Mouse (Mus musculus): ENCODE data around the gene Gm28729. TPM values are rescaled to one million over a fixed set of nuclear protein-coding genes. Genes with fewer than 3 reads are reported as not detected.

Gene Gm28729
- total and polyA plus RNA-seq, 3 experiments = 0.16 TPM; not detected in 2

DNA sequence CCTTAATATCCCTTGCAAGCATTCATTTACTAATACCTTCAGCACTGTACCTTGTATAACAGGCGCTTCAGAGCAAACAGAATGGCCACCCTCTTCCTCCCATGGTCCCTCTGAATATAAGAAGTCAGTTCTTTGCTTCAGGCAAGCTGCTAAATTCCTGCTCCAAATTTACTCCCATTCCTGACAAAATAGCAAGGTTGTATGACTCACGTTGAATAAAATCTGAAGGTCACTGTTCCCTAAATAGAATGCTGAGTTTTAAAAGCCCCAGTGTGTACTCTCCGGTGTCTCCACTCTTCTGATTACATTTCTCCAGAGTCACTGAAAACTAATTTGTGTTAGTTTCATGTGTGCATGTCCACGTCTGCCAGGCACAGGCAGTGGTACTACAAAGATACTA, 79.7 kb downstream of the Gm28729 start:
- no peak for ATAC-seq (ENCODE audit: extremely low read depth, insufficient number of reproducible peaks, low FRiP score, poor library complexity, severe bottlenecking)
- no peak for DNase-seq (ENCODE audit: low spot score)
- TF ChIP-seq POLR2AphosphoS5 (IDR thresholded peaks at IDR 0.05; ENCODE audit: insufficient replicate concordance, low read depth, low read length) (no peak), CTCF (IDR thresholded peaks at IDR 0.05; ENCODE audit: low read depth, low read length) (no peak), GATA1 (IDR thresholded peaks at IDR 0.05; ENCODE audit: borderline replicate concordance, low read length) (no peak), TAL1 (conservative IDR thresholded peaks at IDR 0.05; ENCODE audit: low read depth, low read length) (no peak), GATA2 (IDR thresholded peaks at IDR 0.05; ENCODE audit: borderline replicate concordance, low read depth, low read length) (no peak)
- peaks cover 6% of the 10 kb centered on the region for H3K4me1 ChIP-seq (ENCODE audit: insufficient read depth, low read depth, low read length)
- H3K9me3 ChIP-seq (replicated peaks) = no peaks in the 10 kb centered on the region
- H3K4me3 ChIP-seq (ENCODE audit: low read depth, low read length) = no peak overlapping the region
- H3K36me3 ChIP-seq (replicated peaks) = no peaks in the 10 kb centered on the region
- H3K27me3 ChIP-seq (ENCODE audit: insufficient read depth, low read length) = peaks cover 9% of the 10 kb centered on the region

DNA sequence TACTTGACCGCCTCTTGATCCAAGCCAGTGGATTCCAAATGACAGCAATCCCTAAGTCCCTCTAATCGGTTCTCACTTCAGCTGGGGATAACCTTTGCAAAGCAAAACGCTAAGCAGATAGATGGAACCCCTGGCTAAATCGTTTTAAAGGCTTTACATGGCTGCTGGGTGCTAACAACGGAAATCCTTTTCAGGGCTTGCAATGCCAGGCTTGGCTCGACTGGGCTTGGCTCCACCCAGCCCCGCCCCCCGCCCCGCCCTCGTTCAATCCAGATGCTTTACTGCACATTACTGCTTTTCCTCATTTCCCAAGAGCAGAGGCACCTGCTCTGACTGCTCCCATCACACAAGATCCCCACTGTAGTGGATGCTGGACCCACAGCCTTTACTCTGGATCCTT, 83.0 kb downstream of the Gm28729 start:
- ATAC-seq (ENCODE audit: extremely low read depth, insufficient number of reproducible peaks, low FRiP score, poor library complexity, severe bottlenecking) (no peak), DNase-seq (ENCODE audit: low spot score) (no peak)
- Histone ChIP-seq H3K4me1 (ENCODE audit: insufficient read depth, low read depth, low read length) (no peaks in the 10 kb centered on the region), H3K27me3 (ENCODE audit: insufficient read depth, low read length) (peaks cover 20% of the 10 kb centered on the region), H3K4me3 (ENCODE audit: low read depth, low read length) (no peak overlapping the region), H3K36me3 (replicated peaks) (no peaks in the 10 kb centered on the region), H3K9me3 (replicated peaks) (no peaks in the 10 kb centered on the region)
- TF ChIP-seq POLR2AphosphoS5 (IDR thresholded peaks at IDR 0.05; ENCODE audit: insufficient replicate concordance, low read depth, low read length) (no peak), GATA2 (IDR thresholded peaks at IDR 0.05; ENCODE audit: borderline replicate concordance, low read depth, low read length) (no peak), CTCF (IDR thresholded peaks at IDR 0.05; ENCODE audit: low read depth, low read length) (no peak), GATA1 (IDR thresholded peaks at IDR 0.05; ENCODE audit: borderline replicate concordance, low read length) (no peak), TAL1 (conservative IDR thresholded peaks at IDR 0.05; ENCODE audit: low read depth, low read length) (no peak)

DNA sequence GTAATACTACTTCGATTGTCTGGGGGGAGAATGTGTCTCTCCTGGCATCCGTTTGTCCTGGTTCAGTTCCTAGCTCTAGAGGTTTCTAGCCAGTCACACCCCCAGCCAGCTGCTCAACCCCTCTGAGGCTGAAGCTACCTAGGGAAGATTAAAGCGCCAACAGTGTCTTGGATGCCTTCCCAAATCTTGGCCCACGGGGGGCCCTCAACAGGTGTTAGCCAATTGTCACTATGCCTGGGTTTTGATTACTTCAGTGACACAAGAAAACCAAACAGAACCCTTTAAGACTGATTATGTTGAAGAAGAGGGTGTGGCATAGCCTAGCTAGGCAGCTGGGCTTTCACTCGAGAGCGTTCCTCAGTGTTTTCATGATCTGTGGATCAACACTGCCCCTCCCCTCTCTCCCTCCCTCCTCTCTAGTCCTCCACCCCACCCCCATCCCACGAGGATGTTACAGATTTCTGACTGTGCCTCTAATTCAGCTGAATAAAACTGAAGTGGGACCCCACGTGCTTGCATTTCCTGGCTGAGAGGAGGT, 86.7 kb downstream of the Gm28729 start:
- no peaks in the 10 kb centered on the region for H3K9me3 ChIP-seq (replicated peaks)
- H3K36me3 ChIP-seq (replicated peaks) = no peaks in the 10 kb centered on the region
- H3K27me3 ChIP-seq (ENCODE audit: insufficient read depth, low read length) = peaks cover 25% of the 10 kb centered on the region
- H3K4me3 ChIP-seq (ENCODE audit: low read depth, low read length) = no peak overlapping the region
- TF ChIP-seq GATA1 (IDR thresholded peaks at IDR 0.05; ENCODE audit: borderline replicate concordance, low read length) (no peak), CTCF (IDR thresholded peaks at IDR 0.05; ENCODE audit: low read depth, low read length) (no peak), GATA2 (IDR thresholded peaks at IDR 0.05; ENCODE audit: borderline replicate concordance, low read depth, low read length) (no peak), POLR2AphosphoS5 (IDR thresholded peaks at IDR 0.05; ENCODE audit: insufficient replicate concordance, low read depth, low read length) (no peak), TAL1 (conservative IDR thresholded peaks at IDR 0.05; ENCODE audit: low read depth, low read length) (no peak)
- no peaks in the 10 kb centered on the region for H3K4me1 ChIP-seq (ENCODE audit: insufficient read depth, low read depth, low read length)
- no peak for DNase-seq (ENCODE audit: low spot score)
- ATAC-seq (ENCODE audit: extremely low read depth, insufficient number of reproducible peaks, low FRiP score, poor library complexity, severe bottlenecking) = no peak

DNA sequence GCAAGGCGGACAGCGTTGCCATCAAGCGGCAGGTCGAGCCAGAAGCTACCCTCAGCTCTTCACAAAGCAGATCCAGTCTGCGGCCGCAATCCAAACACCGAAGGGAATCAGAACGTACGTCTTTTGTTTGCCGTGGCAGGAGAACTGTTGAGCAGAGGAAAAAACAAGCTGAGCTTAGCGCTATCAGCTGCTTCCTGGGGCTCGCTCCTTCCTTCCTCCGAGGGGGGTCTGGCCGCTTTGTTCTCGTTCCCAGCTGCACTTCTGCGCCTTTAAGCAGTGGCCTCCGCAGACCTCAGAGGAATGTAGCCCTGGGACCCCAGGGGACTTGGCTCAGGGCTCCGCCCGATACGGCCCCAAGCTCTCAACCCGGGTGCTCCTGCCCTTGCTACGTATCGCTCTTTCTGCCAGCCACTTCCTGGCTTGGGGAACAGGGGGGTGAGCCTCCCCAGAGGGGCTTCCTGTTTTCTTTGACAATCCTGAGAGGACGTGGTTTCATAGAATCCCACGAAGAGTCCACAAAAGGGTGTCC, 87.2 kb downstream of the Gm28729 start:
- Histone ChIP-seq H3K9me3 (replicated peaks) (no peaks in the 10 kb centered on the region), H3K27me3 (ENCODE audit: insufficient read depth, low read length) (peaks cover 25% of the 10 kb centered on the region), H3K36me3 (replicated peaks) (no peaks in the 10 kb centered on the region), H3K4me1 (ENCODE audit: insufficient read depth, low read depth, low read length) (no peaks in the 10 kb centered on the region), H3K4me3 (ENCODE audit: low read depth, low read length) (no peak overlapping the region)
- ATAC-seq (ENCODE audit: extremely low read depth, insufficient number of reproducible peaks, low FRiP score, poor library complexity, severe bottlenecking) = no peak
- DNase-seq (ENCODE audit: low spot score) = no peak
- TF ChIP-seq POLR2AphosphoS5 (IDR thresholded peaks at IDR 0.05; ENCODE audit: insufficient replicate concordance, low read depth, low read length) (no peak), GATA1 (IDR thresholded peaks at IDR 0.05; ENCODE audit: borderline replicate concordance, low read length) (no peak), GATA2 (IDR thresholded peaks at IDR 0.05; ENCODE audit: borderline replicate concordance, low read depth, low read length) (no peak), TAL1 (conservative IDR thresholded peaks at IDR 0.05; ENCODE audit: low read depth, low read length) (no peak), CTCF (IDR thresholded peaks at IDR 0.05; ENCODE audit: low read depth, low read length) (no peak)

DNA sequence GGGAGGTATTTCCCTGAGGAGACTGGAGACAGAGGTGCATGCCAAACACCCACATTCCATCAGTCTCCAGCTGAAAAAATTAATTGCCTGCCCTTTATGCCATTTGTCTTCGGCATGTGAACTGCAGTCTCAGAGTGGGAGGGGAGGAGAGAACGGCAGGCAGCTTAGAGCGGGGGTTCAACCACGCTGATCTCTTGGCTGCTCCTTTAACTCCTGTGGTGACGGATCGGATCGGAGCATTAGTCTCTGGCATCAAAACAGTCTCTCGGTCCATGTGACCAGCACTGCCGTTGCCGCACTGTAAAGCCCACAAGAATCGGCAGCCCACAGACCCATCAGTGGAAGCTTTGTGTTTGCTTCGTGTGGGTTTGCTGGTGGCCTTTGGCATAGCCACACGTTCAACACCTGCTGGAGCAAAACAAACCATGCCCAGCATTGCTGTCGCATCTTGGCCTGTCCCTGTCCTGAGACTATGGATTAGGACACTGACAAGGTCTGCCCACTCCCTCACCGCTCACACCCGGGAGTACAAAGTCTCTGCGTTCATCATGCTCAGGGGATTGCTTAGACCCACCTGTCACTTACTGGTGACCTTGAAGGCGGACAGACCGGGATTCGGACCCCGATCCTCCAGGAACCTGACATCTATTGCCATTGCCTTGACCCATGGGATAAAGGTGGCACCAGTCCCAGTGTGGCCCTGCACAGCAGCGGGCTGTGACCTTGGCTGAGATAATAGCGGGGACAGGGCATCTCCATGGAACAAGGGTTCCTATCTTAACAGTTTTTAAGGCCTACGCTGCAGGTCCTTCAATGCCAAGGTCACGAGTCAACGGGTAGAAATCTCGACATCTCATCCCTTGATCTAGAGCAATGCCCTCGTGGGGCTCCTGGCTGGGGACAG, 87.9 kb downstream of the Gm28729 start:
- DNase-seq (ENCODE audit: low spot score) (no peak), ATAC-seq (ENCODE audit: extremely low read depth, insufficient number of reproducible peaks, low FRiP score, poor library complexity, severe bottlenecking) (no peak)
- H3K9me3 ChIP-seq (replicated peaks) = no peaks in the 10 kb centered on the region
- H3K4me1 ChIP-seq (ENCODE audit: insufficient read depth, low read depth, low read length) = no peaks in the 10 kb centered on the region
- peaks cover 25% of the 10 kb centered on the region for H3K27me3 ChIP-seq (ENCODE audit: insufficient read depth, low read length)
- no peaks in the 10 kb centered on the region for H3K36me3 ChIP-seq (replicated peaks)
- H3K4me3 ChIP-seq (ENCODE audit: low read depth, low read length) = no peak overlapping the region
- no peak for TF ChIP-seq POLR2AphosphoS5 (IDR thresholded peaks at IDR 0.05; ENCODE audit: insufficient replicate concordance, low read depth, low read length)
- no peak for TF ChIP-seq GATA2 (IDR thresholded peaks at IDR 0.05; ENCODE audit: borderline replicate concordance, low read depth, low read length)
- TF ChIP-seq TAL1 (conservative IDR thresholded peaks at IDR 0.05; ENCODE audit: low read depth, low read length) = no peak

Other genes starting within 250 kb of the Gm28729 start
- gene Atp1b3, start 160.8 kb downstream of the Gm28729 start, total RNA-seq (2014; fragmentation: Nextera tagmentation) = 79.5 and 86.8 TPM in 2 replicates
- 73.4 and 77.8 TPM in 2 replicates for gene Atp1b3, start 160.8 kb downstream of the Gm28729 start, total RNA-seq (2017)
- gene Atp1b3, start 160.8 kb downstream of the Gm28729 start, polyA plus RNA-seq (2012) = 89.3 and 107 TPM in 2 replicates
- gene Rnf7, start 46.6 kb downstream of the Gm28729 start, total RNA-seq (2014; fragmentation: Nextera tagmentation) = 102 and 104 TPM in 2 replicates
- 79.5 and 85.0 TPM in 2 replicates for gene Rnf7, start 46.6 kb downstream of the Gm28729 start, total RNA-seq (2017)
- gene Rnf7, start 46.6 kb downstream of the Gm28729 start, polyA plus RNA-seq (2012) = 41.8 and 71.5 TPM in 2 replicates
- 72.8 and 74.8 TPM in 2 replicates for gene Rasa2, start 106.4 kb upstream of the Gm28729 start, total RNA-seq (2014; fragmentation: Nextera tagmentation)
- 41.6 and 54.9 TPM in 2 replicates for gene Rasa2, start 106.4 kb upstream of the Gm28729 start, total RNA-seq (2017)
- gene Rasa2, start 106.4 kb upstream of the Gm28729 start, polyA plus RNA-seq (2012) = 2.7 and 3.2 TPM in 2 replicates
- 38.2 and 50.9 TPM in 2 replicates for gene Zbtb38, start 227.6 kb upstream of the Gm28729 start, total RNA-seq (2014; fragmentation: Nextera tagmentation)
- gene Zbtb38, start 227.6 kb upstream of the Gm28729 start, total RNA-seq (2017) = 36.2 and 37.6 TPM in 2 replicates
- 2.9 and 3.7 TPM in 2 replicates for gene Zbtb38, start 227.6 kb upstream of the Gm28729 start, polyA plus RNA-seq (2012)